Mouse (Mus musculus): ENCODE measurements around the gene Slc3a1.

DNA sequence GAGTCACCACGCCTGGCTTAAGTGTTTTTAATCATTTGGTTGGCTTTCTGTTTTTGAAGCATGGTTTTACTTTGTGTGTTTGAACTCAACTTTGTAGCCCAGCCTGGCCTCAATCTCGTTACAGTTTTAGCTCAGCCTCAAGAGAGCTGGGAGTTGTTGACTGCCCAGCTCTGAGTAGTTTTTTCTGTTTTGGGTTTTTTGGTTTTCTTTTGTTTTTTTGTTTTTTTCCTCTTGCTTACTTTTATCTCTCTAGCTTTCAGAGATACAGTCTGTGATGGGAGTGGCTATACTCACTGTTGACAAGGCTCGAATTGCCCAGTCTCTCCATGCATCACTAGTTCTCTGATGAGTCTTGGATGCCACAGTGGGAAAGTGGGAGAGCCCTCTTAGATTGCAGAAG is 7.8 kb upstream of the Slc3a1 start:
- no peak for TF ChIP-seq CTCF (conservative IDR thresholded peaks at IDR 0.05; ENCODE audit: insufficient read depth, insufficient read length, low read depth, low read length)
- TF ChIP-seq POLR2A (IDR thresholded peaks at IDR 0.05; ENCODE audit: low read depth, low read length): no peak

All from kidney, adult 2 months (tissue).